Mouse (Mus musculus) forebrain, embryonic 12.5 days (tissue): ENCODE data around the gene Pkd1l1. TPM values are rescaled to one million over a fixed set of nuclear protein-coding genes. Genes with fewer than 3 reads are reported as not detected.

ENCODE experiments used
- polyA plus RNA-seq: library from polyadenylated mRNA; unstranded; fragments of >200 nt; fragmentation: Nextera tagmentation; extraction: Ambion mirVana; gene quantifications from 2 replicates; pipeline ENCODE4 v1.2.1, GENCODE M21; 2016

Gene Pkd1l1
- polyA plus RNA-seq, 1 experiment from 2014 or later = 0.10 TPM

Other genes with a start within 250 kb of the Pkd1l1 start
- gene Hus1, start 37.9 kb upstream of the Pkd1l1 start, polyA plus RNA-seq = 20.5 and 22.1 TPM in 2 replicates
- 0.68 TPM in 2 replicates for gene Gm11992, start 75.3 kb upstream of the Pkd1l1 start, polyA plus RNA-seq
- gene Sun3, start 75.7 kb upstream of the Pkd1l1 start, polyA plus RNA-seq = 0.17 TPM in 1 of 2 replicates, not detected in the other
- 2.2 TPM in 2 replicates for gene Upp1, start 144.8 kb upstream of the Pkd1l1 start, polyA plus RNA-seq
- gene Abca13, start 218.7 kb upstream of the Pkd1l1 start, polyA plus RNA-seq = 0.03 TPM in 2 replicates